Mouse (Mus musculus): ENCODE data around the gene Dap. TPM values are rescaled to one million over a fixed set of nuclear protein-coding genes. Genes with fewer than 3 reads are reported as not detected.

Gene Dap
- polyA plus RNA-seq, 1 experiment from 2014 or later = 279 TPM

DNA sequence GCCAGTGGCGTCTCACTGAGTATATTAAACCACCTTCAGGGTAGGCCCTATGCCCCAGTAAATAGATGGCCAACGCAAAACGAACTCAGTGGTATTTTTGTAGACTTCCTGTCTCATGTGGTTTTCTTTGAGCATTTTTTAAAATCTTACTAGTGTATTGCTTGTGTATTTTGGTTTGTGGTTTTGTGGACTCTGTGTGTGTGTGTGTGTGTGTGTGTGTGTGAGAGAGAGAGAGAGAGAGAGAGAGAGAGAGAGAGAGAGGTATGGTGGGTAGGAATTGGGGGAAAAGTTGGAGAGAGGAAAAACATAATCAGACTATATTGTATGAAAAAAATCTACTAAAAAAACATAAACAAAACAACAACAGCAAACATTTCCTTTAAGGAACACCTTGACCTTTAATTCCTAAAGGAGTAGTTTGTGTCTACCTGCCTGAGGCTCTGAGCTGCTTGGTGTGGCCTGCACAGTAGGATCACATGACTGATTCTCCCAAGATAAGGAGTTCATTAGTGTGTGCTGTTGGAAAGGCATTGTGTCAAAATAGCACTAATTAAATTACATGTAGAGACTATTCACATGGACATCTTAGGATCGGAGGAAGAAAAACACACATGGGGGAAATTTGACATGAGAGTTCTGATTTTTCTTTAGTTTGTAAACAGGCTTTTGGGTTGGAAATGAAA lies 1.7 kb downstream of the Dap start:
- peak overlapping the region; percentile 50; the same call in 1 of the 2 replicates for H3K27ac ChIP-seq
- WGBS (ENCODE audit: missing documents) = 32% methylated on average over 4 of the region's 4 CpGs
- peaks cover 20% of the 10 kb centered on the region; the same call in 1 of the 2 replicates for H3K79me2 ChIP-seq (ENCODE audit: inconsistent target)
- no peaks in the 10 kb centered on the region for H3K36me3 ChIP-seq (ENCODE audit: inconsistent target)
- H3K4me3 ChIP-seq (ENCODE audit: inconsistent target) = peak overlapping the region; percentile 53

DNA sequence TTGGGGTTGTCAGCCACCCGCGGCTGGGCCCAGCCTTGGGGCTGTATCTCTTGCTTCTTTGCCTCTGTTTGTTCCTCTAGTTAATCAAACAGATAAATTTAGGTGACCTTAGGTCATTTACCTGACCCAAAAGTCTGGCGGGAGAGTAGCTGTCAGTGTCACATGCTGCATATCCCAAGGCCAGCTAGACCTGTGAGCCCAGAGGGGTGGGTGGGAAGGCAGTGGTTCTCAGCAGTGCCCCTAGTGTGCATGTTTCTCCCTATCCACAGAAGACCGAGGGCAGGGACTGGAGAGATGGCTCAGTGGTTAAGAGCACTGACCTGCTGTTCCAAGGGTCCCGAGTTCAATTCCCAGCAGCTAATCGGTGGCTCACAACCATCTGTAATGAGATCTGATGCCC lies 2.4 kb downstream of the Dap start:
- H3K36me3 ChIP-seq (ENCODE audit: inconsistent target) = no peaks in the 10 kb centered on the region
- H3K4me3 ChIP-seq (ENCODE audit: inconsistent target) = no peak overlapping the region
- H3K27ac ChIP-seq = no peak overlapping the region
- H3K79me2 ChIP-seq (ENCODE audit: inconsistent target) = peaks cover 20% of the 10 kb centered on the region; the same call in 1 of the 2 replicates
- 88% methylated on average over 6 of the region's 6 CpGs for WGBS (ENCODE audit: missing documents)

DNA sequence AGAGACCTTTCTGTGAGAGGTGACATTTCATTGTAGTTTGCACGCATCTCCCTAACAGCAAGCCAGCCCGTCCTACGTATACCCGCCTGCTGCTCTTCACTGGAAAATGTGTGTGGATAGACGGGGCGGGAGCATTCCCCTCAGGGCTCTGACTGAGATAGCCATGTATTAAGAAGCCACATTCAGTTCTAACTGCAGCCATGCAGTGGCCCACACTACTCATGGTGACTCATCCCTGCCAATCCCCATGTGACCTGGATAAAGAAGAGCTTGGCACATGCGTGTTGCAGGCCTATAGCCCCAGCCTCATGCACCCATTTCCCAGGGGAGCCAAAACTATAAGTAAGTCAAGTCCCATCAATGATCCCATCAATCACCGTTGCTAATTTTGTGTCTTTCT lies 3.7 kb downstream of the Dap start:
- no peak overlapping the region for H3K4me3 ChIP-seq (ENCODE audit: inconsistent target)
- H3K27ac ChIP-seq = no peak overlapping the region
- peaks cover 20% of the 10 kb centered on the region; the same call in 1 of the 2 replicates for H3K79me2 ChIP-seq (ENCODE audit: inconsistent target)
- H3K36me3 ChIP-seq (ENCODE audit: inconsistent target) = no peaks in the 10 kb centered on the region
- WGBS (ENCODE audit: missing documents) = 92% methylated on average over 8 of the region's 8 CpGs

DNA sequence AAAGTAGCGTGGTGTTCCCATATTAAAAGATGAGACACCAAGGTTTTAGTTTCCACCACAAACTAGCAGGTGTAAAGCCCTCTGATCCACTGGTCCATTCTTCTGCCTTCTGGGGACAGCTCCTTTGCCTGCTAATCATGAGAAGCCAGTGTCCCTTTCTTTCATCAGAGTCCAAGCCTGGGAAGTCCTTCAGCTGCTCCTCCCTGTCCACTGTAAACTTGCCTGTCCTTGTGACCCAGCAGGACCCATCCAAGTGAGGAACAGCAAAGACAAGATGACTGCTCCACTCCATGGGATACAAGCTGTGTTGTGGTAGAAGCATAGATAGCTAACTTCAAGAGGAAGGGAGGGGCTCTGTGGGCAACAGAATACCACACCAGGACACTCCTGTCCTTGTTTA lies 8.9 kb downstream of the Dap start:
- 100% methylated on average over 1 of the region's 1 CpGs for WGBS (ENCODE audit: missing documents)
- H3K79me2 ChIP-seq (ENCODE audit: inconsistent target) = no peaks in the 10 kb centered on the region; the same call in 1 of the 2 replicates
- H3K4me3 ChIP-seq (ENCODE audit: inconsistent target) = no peak overlapping the region
- H3K27ac ChIP-seq = no peak overlapping the region
- H3K36me3 ChIP-seq (ENCODE audit: inconsistent target) = no peaks in the 10 kb centered on the region

DNA sequence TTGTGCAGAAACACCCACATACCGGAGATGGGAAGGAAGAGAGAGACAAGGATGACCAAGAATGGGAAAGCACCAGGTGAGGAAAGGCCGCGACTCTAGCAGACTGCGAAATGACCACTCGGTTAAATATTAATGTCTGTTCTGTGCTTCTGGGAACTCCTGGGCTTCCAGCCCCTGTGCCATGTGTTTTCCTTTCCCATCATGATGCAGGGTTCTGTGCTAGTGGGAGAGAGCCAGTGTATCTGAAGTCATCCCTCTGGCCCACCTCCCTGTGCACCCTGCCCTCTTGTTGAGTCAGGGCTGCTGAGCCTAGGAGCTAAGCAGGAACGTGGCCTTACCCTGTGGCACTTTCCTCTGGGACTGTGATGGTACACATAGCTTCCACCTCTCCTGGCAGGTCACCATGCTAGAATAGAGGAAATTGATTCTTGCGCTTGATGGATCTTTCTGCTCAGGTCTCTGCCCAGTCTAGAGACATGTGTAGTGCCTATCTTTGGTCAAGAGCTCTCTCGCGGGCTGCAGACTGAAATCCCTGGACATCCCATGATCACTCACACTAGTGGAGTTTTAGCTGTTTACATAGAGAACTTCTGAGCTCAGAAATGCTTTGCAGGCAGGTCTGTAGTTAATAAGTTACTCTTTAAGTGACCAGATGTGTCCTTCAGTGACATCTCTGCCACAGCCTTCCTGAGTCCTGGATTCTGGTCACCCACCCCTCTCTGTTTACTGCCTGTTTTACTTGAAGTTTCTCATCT lies 11.9 kb downstream of the Dap start:
- Histone ChIP-seq H3K79me2 (ENCODE audit: inconsistent target) (no peaks in the 10 kb centered on the region), H3K4me3 (ENCODE audit: inconsistent target) (no peak overlapping the region), H3K36me3 (ENCODE audit: inconsistent target) (0 out of 2 replicates have a peak, but pooled peaks cover 10% of the 10 kb centered on the region), H3K27ac (no peak overlapping the region)
- WGBS (ENCODE audit: missing documents) = 96% methylated on average over 9 of the region's 9 CpGs

DNA sequence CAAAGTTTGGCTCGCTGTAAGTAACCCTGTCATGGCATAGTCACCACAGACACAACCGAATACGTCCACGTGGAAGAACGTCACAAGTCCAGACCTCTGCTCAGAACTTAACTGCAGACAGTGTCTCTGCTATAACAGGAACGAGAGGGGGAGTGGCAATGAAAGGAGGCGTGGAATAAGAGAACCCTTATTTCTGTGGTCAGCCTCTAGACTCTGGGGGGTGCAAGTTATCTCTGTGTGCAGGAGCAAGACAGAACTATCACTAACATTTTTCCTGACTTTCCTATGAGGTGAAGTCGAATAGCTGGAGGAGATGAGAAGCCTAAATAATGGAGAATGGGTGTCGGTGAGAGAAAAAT lies 12.4 kb downstream of the Dap start:
- H3K79me2 ChIP-seq (ENCODE audit: inconsistent target) = no peaks in the 10 kb centered on the region
- 68% methylated on average over 9 of the region's 9 CpGs for WGBS (ENCODE audit: missing documents)
- H3K27ac ChIP-seq = no peak overlapping the region
- 0 out of 2 replicates have a peak, but pooled peaks cover 10% of the 10 kb centered on the region for H3K36me3 ChIP-seq (ENCODE audit: inconsistent target)
- H3K4me3 ChIP-seq (ENCODE audit: inconsistent target) = no peak overlapping the region

DNA sequence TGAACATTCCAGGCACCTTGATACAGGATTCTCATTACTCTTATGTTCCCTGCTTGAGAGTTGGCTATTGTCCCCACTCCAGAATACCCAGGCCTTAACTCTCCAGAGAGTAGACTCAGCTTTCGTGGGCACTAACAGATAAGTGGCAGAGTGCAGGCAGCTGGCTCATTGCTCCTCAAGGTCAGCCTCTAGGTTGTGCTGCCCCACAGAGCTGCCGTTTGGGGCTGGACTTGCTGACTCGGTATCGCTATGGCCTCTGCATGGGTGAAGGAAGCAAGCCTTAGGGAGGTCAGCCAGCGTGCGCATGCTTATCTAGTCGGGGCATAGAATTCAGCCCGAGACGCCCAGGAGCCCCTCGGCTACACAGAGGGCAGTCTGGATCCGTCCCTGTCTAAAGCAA lies 13.3 kb downstream of the Dap start:
- WGBS (ENCODE audit: missing documents) = 80% methylated on average over 11 of the region's 11 CpGs
- Histone ChIP-seq H3K27ac (peak overlapping the region; percentile 28), H3K79me2 (ENCODE audit: inconsistent target) (no peaks in the 10 kb centered on the region), H3K4me3 (ENCODE audit: inconsistent target) (no peak overlapping the region), H3K36me3 (ENCODE audit: inconsistent target) (0 out of 2 replicates have a peak, but pooled peaks cover 10% of the 10 kb centered on the region)

DNA sequence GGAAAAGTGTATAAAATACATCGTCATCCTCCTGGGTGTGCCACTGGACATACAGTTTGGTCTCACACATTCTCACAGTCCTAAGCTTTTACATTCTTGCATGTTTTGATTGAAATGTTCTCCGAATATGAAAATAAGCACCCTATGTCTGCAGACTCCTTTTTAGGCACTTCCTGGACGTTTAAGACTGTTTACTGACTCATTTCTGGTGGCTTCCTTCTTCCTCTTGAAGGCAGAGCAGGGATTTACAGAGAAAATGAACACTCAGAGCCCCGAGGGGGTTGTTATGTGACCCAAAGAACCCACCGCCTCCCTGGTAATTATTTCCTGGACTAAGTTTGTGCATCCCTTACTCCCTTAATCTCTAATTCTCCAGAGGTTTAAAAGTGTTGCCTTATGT lies 13.8 kb downstream of the Dap start:
- no peak overlapping the region for H3K4me3 ChIP-seq (ENCODE audit: inconsistent target)
- 16% methylated on average over 5 of the region's 5 CpGs for WGBS (ENCODE audit: missing documents)
- H3K79me2 ChIP-seq (ENCODE audit: inconsistent target) = no peaks in the 10 kb centered on the region
- H3K27ac ChIP-seq = peak overlapping the region; percentile 28
- H3K36me3 ChIP-seq (ENCODE audit: inconsistent target) = 0 out of 2 replicates have a peak, but pooled peaks cover 10% of the 10 kb centered on the region

DNA sequence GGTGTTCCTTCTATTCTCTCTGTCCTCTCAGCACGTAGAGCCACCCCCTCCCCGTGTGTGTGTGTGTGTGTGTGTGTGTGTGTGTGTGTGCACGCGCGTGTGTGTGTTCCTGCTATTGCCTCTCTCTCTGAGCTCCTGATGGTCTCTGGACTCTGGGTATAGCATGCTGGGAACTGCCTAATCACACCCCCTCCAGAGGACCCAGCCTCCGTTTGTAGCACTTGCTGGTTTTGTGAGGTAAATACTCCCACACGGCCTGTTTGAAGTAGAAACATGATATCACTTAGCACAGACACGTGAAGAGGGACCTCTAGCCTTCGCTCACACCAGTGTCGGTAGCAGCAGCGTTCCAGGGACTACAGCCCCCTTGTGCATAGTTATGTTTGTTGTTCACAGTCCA lies 14.5 kb downstream of the Dap start:
- Histone ChIP-seq H3K4me3 (ENCODE audit: inconsistent target) (no peak overlapping the region), H3K36me3 (ENCODE audit: inconsistent target) (0 out of 2 replicates have a peak, but pooled peaks cover 10% of the 10 kb centered on the region), H3K27ac (no peak overlapping the region), H3K79me2 (ENCODE audit: inconsistent target) (no peaks in the 10 kb centered on the region; the same call in 1 of the 2 replicates)
- 90% methylated on average over 11 of the region's 11 CpGs for WGBS (ENCODE audit: missing documents)

DNA sequence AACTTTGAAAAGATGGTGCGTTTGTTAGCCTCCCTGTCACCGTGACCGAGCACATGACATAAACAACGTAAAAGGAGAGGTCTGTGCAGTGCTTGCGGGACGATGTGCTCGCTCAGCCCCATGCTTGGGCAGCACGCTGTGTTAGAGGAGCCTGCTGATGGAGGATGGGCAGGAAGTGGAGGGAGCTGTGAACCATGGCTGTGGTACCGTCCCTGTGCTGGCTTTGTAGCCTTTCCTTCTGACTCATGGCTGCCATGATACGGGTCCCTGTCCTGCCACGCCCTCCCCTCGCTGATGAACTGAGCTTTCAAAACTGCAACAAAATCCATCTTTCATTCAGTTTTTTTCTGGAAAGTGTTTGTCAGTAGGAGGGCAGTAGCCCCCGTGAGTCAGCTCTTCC lies 15.6 kb downstream of the Dap start:
- H3K4me3 ChIP-seq (ENCODE audit: inconsistent target) = no peak overlapping the region
- no peaks in the 10 kb centered on the region; the same call in 1 of the 2 replicates for H3K79me2 ChIP-seq (ENCODE audit: inconsistent target)
- H3K27ac ChIP-seq = no peak overlapping the region
- 0 out of 2 replicates have a peak, but pooled peaks cover 10% of the 10 kb centered on the region for H3K36me3 ChIP-seq (ENCODE audit: inconsistent target)
- 98% methylated on average over 9 of the region's 13 CpGs for WGBS (ENCODE audit: missing documents)

DNA sequence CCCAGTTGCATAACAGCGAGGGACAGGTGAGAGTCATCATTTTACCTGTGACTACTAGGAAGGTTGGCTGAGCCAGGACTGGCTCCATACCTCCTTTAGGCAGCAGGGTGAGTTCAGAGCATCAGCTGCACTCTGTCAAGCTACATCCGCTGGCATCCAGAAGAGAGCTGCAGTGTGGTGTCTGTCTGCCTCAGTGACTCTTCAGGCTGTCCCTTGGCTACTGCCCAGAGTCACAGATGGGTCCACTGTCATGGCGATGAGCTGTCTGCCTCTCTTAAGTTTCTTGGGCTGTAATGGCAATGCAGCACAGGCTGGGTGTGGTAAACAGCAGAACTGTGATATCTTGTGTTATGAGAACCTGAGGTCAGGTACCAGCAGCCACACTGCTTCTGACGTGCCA lies 16.1 kb downstream of the Dap start:
- Histone ChIP-seq H3K4me3 (ENCODE audit: inconsistent target) (no peak overlapping the region), H3K79me2 (ENCODE audit: inconsistent target) (no peaks in the 10 kb centered on the region; the same call in 1 of the 2 replicates), H3K36me3 (ENCODE audit: inconsistent target) (0 out of 2 replicates have a peak, but pooled peaks cover 10% of the 10 kb centered on the region), H3K27ac (no peak overlapping the region)
- WGBS (ENCODE audit: missing documents) = 92% methylated on average over 4 of the region's 4 CpGs

DNA sequence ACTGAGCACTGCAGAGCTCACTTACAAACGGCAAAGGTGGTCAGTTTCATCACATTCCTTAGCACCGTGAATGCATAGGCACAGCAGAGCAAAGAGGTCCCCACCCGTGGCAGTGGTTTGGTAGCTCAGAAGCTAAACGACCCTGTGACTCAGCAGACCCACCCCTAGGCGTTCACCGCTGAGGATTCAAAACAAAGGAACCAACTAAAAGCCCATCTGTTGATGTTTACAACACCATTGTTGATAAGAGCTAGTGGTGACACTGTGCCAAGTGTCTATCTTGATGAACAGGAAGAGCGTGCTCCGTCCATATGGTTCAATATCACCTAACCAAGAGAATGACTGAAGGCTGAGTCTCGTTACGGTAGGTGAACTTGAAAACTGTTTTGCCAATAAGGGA lies 19.1 kb downstream of the Dap start:
- Histone ChIP-seq H3K79me2 (ENCODE audit: inconsistent target) (no peaks in the 10 kb centered on the region; the same call in 1 of the 2 replicates), H3K4me3 (ENCODE audit: inconsistent target) (no peak overlapping the region), H3K27ac (no peak overlapping the region), H3K36me3 (ENCODE audit: inconsistent target) (0 out of 2 replicates have a peak, but pooled peaks cover 10% of the 10 kb centered on the region)
- 83% methylated on average over 10 of the region's 10 CpGs for WGBS (ENCODE audit: missing documents)

DNA sequence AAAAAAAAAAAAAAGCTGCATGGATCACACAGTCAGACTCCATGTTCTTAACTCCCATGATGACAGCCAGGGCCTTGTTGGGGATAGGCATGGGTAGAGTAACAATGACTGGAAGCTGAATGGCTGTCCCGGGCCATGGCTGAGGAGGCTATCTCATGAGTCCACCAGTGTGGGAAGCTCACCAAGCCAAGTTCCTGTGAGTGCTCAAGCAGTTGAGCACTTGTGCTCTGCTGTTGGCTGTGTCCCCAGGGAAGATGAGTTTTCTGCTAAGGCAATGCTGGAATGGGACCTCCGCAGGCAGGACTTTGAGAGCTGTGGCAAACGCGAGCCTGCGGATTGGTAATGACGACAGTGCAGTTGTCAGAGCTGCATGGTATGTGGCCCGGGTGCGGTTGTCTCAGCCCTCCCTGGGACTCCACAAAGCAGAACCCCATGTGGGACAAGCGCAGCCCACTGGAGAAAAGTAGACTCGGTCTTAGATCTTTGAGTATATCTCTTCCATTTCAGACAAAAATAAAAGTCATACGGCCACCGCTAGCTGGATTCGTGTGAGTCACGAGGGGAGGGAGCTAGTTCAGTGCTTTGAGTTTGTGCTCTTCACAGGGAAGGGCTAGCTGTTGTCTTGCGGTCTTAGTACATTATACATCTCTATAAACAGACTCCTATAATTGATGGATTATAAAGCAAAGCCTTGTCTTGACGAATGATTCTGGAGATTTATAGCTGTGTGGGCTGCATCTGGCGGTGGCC lies 20.8 kb downstream of the Dap start:
- no peak overlapping the region for H3K27ac ChIP-seq
- 95% methylated on average over 17 of the region's 17 CpGs for WGBS (ENCODE audit: missing documents)
- no peaks in the 10 kb centered on the region; the same call in 1 of the 2 replicates for H3K79me2 ChIP-seq (ENCODE audit: inconsistent target)
- no peak overlapping the region for H3K4me3 ChIP-seq (ENCODE audit: inconsistent target)
- 0 out of 2 replicates have a peak, but pooled peaks cover 10% of the 10 kb centered on the region for H3K36me3 ChIP-seq (ENCODE audit: inconsistent target)

DNA sequence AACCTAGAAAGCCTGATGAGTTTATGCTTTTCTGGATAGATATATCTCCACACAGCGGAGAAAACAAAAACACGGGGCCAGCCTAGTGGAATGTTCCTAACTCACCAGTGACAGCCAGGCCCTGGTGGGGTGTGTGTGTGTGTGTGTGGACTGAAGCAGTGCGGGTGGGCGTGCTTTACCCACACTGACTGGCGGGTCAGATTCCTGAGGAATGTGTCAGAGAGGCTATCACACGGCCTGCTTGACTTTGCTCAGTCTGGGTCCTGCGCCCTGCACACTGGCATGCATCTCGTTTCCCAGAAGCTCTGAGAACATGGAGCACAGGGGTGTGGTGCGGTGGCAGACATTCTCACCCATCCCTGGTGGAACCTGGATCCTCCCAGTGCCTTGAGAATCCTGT lies 21.8 kb downstream of the Dap start:
- WGBS (ENCODE audit: missing documents) = 92% methylated on average over 8 of the region's 9 CpGs
- no peaks in the 10 kb centered on the region for H3K36me3 ChIP-seq (ENCODE audit: inconsistent target)

More for the DNA sequence above, 21.8 kb downstream of the Dap start:
- Histone ChIP-seq H3K4me3 (ENCODE audit: inconsistent target) (no peak overlapping the region), H3K27ac (no peak overlapping the region), H3K79me2 (ENCODE audit: inconsistent target) (peaks cover 4% of the 10 kb centered on the region; the same call in 1 of the 2 replicates)
